Mouse (Mus musculus): ENCODE data around the gene Fxn.

Gene Fxn

GRCm38 (mm10) chr19:24300994-24301767, 20.8 kb upstream of the Fxn start:
- in situ Hi-C loops (cut with MboI, MseI) = loop anchor here (5.0 kb wide), 1 partner anchor 571 kb away; no protein-coding TSS in a partner anchor

- in situ Hi-C loops (cut with MboI, MseI) = no loop called here
Observed at GRCm38 (mm10) chr19:24293537-24293936, 13.1 kb upstream of the Fxn start.

DNA sequence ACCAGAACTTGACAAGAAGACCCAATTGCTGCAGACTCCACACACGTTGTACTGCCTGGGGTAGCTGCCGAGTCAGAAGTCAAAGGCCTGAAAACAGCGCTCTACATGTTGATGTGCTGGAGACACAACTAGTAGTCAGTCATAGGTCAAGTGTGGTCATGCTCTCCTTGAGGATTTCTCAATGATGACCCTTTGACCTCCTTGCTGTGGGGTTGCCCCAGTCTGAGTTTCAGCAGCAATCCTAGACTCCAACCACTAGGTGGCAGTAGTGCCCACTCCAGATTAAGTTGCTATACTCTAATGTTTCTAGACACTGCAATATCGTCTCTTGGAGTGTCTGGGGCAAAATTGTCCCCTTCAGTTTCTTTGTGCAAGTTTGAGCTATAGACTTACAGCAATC, 3.8 kb upstream of the Fxn start:
- in situ Hi-C loops (cut with MboI, MseI) = no loop called here

- in situ Hi-C loops (cut with MboI, MseI) = no loop called here
Observed at GRCm38 (mm10) chr19:24281288-24281980, 1.0 kb upstream of the Fxn start.

DNA sequence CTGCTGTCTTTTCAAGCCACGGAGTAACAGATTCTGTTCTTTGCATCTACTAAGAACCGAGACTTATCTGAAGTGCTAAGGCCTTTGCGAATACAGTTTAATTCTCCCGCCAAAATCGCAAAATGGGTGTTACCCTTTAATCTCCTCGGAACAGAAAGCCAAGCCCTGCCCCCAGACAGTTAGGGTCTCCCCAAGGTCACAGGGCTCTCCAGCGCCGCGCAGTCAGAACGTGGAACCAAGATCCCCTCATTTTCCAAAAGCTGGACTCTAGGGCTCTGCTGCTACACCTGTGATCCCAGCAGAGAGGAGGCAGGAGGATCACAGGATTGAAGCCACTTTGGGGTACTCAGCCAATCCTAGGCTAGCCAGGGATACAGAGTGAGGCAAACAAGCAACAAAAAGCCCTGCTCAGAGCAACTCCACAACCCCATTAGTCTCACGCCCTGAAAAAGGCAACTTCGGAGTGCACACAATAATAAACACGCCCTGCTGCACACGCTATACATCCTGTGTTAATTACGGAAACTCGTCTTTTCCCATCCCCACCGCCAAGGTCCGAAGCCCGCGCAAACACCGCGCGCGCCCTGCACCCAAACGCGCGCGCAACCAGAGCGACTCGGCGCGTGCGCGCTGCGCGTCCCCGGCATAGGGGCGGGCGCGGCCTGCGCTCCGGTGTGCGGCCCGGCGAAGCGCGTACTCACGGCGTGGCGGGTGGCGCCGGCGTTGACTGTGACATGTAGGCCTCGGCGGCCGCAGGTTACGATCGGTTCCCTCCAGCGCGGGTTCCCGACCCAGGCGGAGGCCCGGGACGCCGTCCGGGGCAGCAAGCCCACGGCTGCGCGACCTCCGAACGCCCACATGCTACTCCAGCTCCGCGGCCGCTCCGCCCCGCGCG, 452 bp downstream of the Fxn start:
- in situ Hi-C loops (cut with MboI, MseI) = no loop called here

DNA sequence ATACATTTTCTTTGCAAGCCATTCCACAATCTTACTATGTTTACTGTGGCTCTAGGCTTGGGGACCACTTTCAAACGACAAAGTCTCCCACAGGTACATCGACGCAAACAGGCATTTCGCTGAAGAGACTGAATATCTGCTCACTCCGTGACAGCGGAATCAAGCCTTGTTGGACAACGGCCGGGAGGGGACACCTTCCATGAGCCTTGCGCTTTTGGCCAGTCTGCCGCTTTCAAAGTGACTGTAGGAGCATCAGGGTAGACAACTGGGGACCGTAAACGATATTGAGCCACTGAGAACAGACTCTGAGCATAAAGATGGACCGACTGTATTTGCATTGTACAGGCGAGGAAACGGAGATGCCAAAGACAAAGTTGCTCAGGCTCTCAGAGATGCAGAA, 1.5 kb downstream of the Fxn start:
- in situ Hi-C loops (cut with MboI, MseI) = no loop called here

DNA sequence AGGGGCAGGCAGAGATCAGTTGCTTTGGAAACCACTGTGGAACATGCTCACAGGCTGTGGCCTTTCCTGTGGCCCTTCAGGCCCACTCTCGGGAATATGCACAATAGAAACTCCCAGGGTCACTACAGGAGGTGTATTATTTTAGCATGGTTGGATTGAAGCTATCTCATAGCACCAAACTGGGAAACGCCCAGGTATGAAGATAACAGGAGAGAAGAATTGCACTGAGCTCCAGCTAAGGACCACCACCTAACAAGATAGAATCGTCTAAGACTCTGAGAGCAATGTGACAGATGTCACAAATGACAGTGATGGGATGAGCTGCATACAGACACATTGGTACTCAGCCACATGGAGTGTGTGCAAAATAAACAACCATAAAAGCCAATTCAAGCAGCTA, 6.1 kb downstream of the Fxn start:
- in situ Hi-C loops (cut with MboI, MseI) = no loop called here

DNA sequence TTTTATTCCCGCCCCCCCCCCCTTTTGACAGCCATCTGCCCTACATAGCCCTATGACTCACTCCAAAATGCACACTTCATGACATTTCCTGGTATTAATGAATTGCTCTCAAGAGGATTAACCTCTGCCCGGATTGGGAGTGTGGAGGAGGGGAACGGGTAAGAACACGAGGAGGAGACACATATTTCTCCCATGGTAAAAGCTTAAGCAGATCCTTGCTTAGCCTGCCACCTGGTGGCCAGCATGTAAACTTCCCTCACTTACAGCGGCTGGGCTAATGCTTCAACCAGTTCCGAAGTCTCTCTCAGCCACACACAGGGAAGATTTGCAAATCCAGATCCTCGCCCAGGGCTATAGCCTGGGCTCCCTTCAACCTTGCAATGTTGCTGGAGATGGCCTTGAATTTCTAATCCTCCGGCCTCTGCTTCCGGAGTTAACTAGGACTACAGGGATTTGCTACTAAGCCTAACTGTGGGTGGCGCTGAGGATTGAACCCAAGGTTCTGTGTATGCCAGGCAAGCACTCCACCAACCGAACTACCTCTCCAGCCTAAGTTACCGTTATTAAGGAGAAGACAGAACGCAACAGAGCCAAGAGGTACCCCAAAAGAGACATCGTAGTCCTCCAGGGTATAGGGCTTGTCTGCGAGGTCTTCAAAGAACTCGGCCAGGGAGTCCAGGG, 8.5 kb downstream of the Fxn start:
- in situ Hi-C loops (cut with MboI, MseI) = no loop called here

GRCm38 (mm10) chr19:24271326-24271725, 9.1 kb downstream of the Fxn start:
- in situ Hi-C loops (cut with MboI, MseI) = no loop called here

- in situ Hi-C loops (cut with MboI, MseI) = loop anchor here (10.0 kb wide), 1 partner anchor 114 kb away; no protein-coding TSS in a partner anchor
Observed at GRCm38 (mm10) chr19:24268531-24268930, 11.9 kb downstream of the Fxn start.

DNA sequence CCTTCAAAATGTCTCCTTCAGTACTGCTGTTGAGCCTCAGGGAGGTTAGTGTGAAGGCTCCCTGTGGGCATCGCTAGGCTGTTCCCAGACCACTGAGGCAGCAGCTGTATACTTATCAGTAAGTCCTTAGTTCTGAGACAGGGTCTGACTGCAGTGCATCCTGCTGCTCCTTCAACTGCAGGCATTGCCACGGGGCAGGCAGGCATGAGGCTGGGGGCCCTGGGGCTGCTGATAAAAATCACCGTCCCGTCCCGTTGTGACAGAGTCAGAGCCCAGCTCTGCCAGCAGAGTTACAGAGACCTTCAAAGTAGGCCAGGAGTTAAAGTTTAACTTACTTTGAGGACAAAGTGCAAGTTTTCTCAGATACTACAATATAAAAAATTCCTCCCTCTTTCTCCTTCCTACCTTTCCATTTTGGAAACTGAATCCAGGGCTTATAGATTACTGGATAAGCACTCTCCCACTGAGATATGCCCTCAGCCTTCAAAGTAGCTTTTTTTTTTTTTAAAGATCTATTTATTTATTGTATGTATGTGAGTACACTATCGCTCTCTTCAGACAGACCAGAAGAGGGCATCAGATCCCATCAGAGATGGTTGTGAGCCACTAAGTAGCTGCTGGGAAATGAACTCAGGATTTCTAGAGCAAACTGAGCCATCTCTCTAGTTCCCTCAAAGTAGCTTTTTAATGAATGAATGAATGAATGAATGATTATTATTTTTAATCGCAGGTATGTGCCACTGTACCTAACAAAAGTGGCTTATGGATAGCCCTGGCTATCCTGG, 14.2 kb downstream of the Fxn start:
- in situ Hi-C loops (cut with MboI, MseI) = loop anchor here (10.0 kb wide), 1 partner anchor 111 kb away; no protein-coding TSS in a partner anchor

DNA sequence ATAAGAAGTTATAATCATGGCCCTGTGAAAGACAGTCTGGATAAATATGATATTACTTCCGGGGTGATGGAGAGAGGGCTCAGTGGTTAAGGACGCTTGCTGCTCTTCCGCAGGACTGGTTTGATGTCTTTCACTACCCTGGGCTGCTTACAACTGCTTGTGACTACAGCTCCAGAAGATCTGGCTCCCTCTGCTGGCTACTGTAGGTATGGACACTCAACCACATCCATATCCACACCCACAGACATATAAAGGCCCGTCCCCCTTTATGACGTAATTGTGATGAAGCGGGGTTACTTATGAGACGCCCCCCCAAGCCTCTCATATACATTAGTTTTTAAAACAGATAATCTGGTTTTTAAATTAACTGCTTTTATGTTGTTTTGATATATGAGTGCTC, 15.4 kb downstream of the Fxn start:
- in situ Hi-C loops (cut with MboI, MseI) = loop anchor here (10.0 kb wide), 1 partner anchor 110 kb away; no protein-coding TSS in a partner anchor

DNA sequence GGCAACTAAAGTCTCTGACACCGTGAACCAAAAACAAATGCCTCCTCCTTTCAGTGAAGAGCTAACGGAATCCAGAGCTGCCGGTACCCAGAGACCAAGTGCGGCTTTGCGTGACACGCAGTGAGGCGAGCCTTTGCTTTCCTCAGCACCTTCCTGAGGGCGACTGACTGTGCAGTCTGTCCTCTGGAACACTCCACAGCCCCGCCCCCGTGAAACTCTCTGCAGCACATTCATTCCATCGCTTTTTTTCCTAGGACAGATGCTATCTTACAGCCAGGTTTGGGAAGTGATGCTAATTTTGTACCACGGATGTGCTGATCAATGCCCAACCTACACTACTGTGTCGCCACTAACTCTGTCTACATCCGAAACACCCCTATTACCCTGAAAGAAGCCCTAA, 17.7 kb downstream of the Fxn start:
- in situ Hi-C loops (cut with MboI, MseI) = loop anchor here (10.0 kb wide), 1 partner anchor 108 kb away; no protein-coding TSS in a partner anchor

DNA sequence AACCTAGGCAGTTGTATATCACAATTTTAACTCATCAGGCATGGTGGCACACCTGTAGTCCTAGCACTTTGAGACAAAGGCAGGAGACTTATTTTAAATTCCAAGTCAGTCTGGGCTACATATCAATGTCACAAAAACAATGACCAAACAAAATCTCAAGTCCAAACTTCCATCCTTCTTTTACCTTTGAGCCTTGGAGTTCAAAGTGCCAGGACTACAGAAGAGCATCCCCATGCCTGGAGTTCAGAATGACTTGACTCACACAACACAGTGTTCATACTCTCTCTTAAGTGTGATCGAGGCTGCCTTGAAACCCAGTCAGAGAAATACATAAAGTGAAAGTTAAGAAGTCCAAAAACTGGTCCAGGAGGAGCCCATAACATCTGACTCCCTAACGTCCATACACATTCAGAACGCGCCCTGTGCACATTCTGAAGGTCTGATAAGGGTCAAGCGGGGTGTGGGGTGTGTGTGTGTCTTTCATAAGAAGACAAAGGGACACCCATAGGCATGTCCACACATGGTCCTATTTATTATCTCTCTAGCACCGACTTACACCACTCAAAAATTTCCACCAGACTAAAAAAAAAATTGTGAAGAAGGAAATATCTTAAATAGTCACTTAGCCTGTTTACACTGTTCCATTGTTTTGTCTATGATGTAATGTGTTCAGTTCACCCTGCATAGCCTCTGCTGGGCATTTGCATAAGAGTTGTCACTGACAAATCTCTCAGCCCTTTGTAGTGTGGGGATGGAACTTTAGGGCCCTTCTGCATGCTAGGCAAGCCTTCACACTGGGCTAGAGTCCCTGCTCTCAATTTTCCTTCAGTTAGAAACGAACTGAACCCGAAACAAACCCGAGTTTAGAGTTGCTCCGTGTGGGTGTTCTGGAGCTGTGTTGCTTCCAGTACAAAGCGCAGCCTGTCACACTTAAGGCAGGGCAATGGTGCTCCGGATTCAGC, 20.7 kb downstream of the Fxn start:
- in situ Hi-C loops (cut with MboI, MseI) = loop anchor here (10.0 kb wide), 1 partner anchor 105 kb away; no protein-coding TSS in a partner anchor

DNA sequence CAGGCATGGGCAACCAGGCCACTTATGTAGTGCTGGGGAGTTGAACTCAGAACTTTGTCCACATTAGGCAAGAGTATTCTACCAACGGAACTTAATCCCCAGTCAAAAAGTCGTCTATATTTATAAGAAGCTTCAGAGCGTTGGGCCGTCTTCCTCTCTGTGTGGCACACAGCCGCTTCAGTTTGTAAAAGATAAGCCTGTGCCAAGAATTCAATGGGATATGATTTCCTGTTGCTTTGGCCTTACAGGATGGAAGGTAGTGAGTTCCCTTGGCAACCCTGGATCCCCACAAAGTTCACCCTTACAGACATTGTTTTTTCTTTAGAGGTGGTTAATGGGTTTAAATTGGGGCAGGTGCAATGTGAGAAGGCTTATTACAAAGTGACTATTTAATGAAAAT, 22.0 kb downstream of the Fxn start:
- in situ Hi-C loops (cut with MboI, MseI) = no loop called here

DNA sequence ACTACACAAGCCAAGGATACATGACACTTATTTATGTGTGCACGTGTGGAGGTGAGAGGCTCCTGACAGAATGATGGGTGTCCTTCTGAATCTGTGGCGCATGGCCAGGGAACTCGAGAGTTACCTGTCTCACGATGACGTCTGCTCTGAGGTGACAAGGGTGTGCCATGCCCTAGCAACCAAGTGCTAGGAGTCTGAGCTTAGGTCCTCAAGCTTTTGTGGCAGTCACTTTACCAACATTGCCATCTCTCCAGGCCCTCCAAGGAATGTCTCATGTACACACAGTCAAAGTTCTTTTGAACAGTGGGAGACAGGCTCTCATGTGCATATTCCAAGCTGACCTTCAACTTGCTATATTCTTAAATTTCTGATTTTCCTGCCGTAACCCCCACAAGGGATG, 22.4 kb downstream of the Fxn start:
- in situ Hi-C loops (cut with MboI, MseI) = no loop called here

DNA sequence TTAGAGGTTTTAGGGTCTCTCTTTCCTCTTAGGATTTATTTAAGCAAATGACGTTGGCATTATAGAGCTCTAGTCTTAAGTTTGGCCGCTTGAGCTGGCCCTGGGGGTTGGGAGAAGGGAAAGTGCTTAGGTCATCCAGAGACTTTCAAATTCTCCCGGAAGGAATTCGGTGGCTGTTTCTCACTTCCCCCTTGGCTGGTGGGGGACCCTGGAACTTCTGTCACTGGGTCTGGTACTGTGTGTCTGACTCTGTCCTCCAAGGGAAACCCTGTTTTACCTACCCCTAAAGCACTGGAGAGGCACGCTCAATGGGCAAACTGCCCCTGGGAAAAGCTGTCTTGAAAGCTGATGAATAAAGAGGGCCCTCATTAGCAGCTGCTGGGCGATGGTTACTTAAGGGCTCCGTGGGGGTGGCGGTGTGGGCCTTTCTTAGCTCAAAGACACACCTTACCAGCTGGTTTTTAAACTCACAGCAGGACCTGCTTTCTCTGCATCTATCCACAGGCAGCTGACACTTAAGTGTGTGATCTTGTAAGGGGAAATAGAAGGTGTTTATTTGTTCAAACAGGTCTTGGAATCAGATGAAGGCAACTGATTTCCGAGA, 26.6 kb downstream of the Fxn start:
- in situ Hi-C loops (cut with MboI, MseI) = no loop called here

DNA sequence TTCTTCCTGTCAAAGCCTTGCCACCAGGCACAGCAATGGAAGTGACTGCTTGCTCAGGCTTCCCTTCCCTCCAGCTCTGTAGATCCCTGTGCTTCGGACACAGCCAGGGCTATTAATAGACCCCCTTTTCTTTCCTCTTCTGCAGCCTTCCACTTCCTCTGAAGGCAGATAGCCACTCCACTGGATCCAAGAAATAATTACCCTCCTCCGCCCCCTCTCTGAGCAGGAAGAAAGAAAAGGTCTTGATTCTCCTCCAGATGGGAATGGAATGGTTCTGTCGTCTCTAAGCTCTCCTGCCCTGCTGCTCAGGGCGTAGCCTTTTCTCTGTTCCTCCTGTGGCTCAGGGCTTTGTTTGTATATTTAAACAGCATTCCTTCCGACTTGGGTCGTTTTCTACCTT, 28.5 kb downstream of the Fxn start:
- in situ Hi-C loops (cut with MboI, MseI) = no loop called here

GRCm38 (mm10) chr19:24243340-24243739, 37.1 kb downstream of the Fxn start:
- in situ Hi-C loops (cut with MboI, MseI) = no loop called here
